ENCODE assay signal across 19 mouse cellular contexts in the genomic region with DNA sequence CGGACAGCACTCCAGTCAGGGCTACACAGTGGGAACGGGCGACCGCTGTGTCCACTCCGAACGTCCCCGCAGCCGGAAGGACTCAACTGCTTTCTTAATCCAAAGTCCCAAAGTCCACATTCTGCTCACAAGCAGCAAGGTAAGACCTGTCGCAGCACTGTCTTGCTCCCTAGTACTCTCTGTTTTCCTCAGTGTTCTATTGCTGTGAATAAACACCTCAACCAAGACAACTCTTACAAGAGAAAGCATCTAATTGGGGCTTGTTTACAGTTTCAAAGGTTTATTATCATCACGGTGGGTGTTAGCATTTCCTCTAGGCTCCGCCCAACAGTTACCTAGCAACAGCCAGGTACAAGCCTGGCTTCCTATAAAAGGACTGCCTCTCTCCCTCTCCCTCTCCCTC. TPM values are rescaled to one million over a fixed set of nuclear protein-coding genes. Genes with fewer than 3 reads are reported as not detected.
A peak's percentile ranks its signal among the peaks of the same experiment; 100 is the strongest.
DNase-seq lines count a peak whose midpoint lies in the region; ATAC-seq and TF ChIP-seq lines count a peak whose summit lies in the region.
"Had no signal": no experiment of that assay in that cellular context is flagged by ENCODE, and none has a peak within 500 bp of the region (broad histone marks: within the 10 kb centered on the region; RNA-seq: fewer than 3 reads in every experiment).

No protein-coding gene starts in this region.

- no peak for DNase-seq in limb, embryonic 10.5 days (ENCODE audit: low spot score)
- peak; percentile 46 for DNase-seq in kidney, adult 18-20 months
- DNase-seq in kidney, postnatal 25 days = peak; percentile 60 to 81
- peak; percentile 52 for DNase-seq in stomach, postnatal 0 days (ENCODE audit: low spot score)
- no peak for DNase-seq in cerebellum, adult 18-20 months
- no peak for DNase-seq in lung, postnatal 0 days (ENCODE audit: low spot score)
- DNase-seq: adrenal gland, postnatal 10 days; cerebellum, adult 9-11 months; forebrain, postnatal 0 days; gastrocnemius, postnatal 36 days; left cerebral cortex, postnatal 4 days; right cerebral cortex, postnatal 14 days had no signal

- peak overlapping the region; percentile 31; the same call in 1 of the 2 replicates for H3K9ac ChIP-seq in limb, embryonic 13.5 days
- no peak overlapping the region for H3K9ac ChIP-seq in stomach, postnatal 0 days (ENCODE audit: low read length)
- H3K9ac ChIP-seq in lung, postnatal 0 days (replicated peaks; ENCODE audit: low read depth) = no peak overlapping the region
- H3K9ac ChIP-seq: forebrain, postnatal 0 days; heart, embryonic 15.5 days; lung, embryonic 15.5 days had no signal

- H3K9me3 ChIP-seq in limb, embryonic 13.5 days = no peaks in the 10 kb centered on the region
- no peaks in the 10 kb centered on the region for H3K9me3 ChIP-seq in limb, embryonic 10.5 days (replicated peaks)
- no peaks in the 10 kb centered on the region for H3K9me3 ChIP-seq in stomach, postnatal 0 days (ENCODE audit: control insufficient read depth, low read length)
- H3K9me3 ChIP-seq in lung, postnatal 0 days (ENCODE audit: low read length) = no peaks in the 10 kb centered on the region
- H3K9me3 ChIP-seq: heart, embryonic 15.5 days; lung, embryonic 15.5 days had no signal

- H3K27me3 ChIP-seq in limb, embryonic 13.5 days = no peaks in the 10 kb centered on the region
- no peaks in the 10 kb centered on the region for H3K27me3 ChIP-seq in limb, embryonic 10.5 days (ENCODE audit: low read depth, poor library complexity, severe bottlenecking)
- H3K27me3 ChIP-seq in stomach, postnatal 0 days (ENCODE audit: control insufficient read depth, insufficient read depth, low read length) = no peaks in the 10 kb centered on the region
- no peaks in the 10 kb centered on the region for H3K27me3 ChIP-seq in lung, postnatal 0 days (replicated peaks; ENCODE audit: insufficient read depth, low read length)
- H3K27me3 ChIP-seq: heart, embryonic 15.5 days; lung, embryonic 15.5 days had no signal

- H3K27ac ChIP-seq in limb, embryonic 13.5 days = no peak overlapping the region
- H3K27ac ChIP-seq in limb, embryonic 10.5 days = no peak overlapping the region
- H3K27ac ChIP-seq in stomach, postnatal 0 days (replicated peaks) = no peak overlapping the region
- no peak overlapping the region for H3K27ac ChIP-seq in lung, postnatal 0 days (ENCODE audit: low read length)
- H3K27ac ChIP-seq: heart, embryonic 15.5 days; hindbrain, postnatal 0 days; lung, embryonic 15.5 days had no signal

- TF ChIP-seq EP300 in stomach, postnatal 0 days (optimal IDR thresholded peaks at IDR 0.05) = no peak
- no peak for TF ChIP-seq EP300 in lung, postnatal 0 days (IDR thresholded peaks at IDR 0.05)

- no peak for TF ChIP-seq CTCF in stomach, postnatal 0 days (IDR thresholded peaks at IDR 0.05; ENCODE audit: low read depth)
- TF ChIP-seq CTCF in lung, postnatal 0 days (IDR thresholded peaks at IDR 0.05) = no peak

- no peak for ATAC-seq in limb, embryonic 13.5 days (ENCODE audit: low FRiP score, low read depth)
- peak; percentile 72; the same call in 1 of the 2 replicates for ATAC-seq in stomach, postnatal 0 days (ENCODE audit: low FRiP score, low TSS enrichment)
- no peak for ATAC-seq in monocyte, adult 5-6 weeks (replicated peaks; ENCODE audit: insufficient number of reproducible peaks, low FRiP score, low TSS enrichment, poor library complexity, severe bottlenecking)
- no peak for ATAC-seq in lung, postnatal 0 days
- ATAC-seq: forebrain, postnatal 0 days; hindbrain, postnatal 0 days had no signal

- no peak overlapping the region for H3K4me2 ChIP-seq in limb, embryonic 13.5 days (replicated peaks)
- no peak overlapping the region for H3K4me2 ChIP-seq in stomach, postnatal 0 days (replicated peaks; ENCODE audit: low read depth)
- no peak overlapping the region for H3K4me2 ChIP-seq in lung, postnatal 0 days (replicated peaks; ENCODE audit: low read depth, low read length)
- H3K4me2 ChIP-seq: heart, embryonic 15.5 days; lung, embryonic 15.5 days had no signal

- WGBS in limb, embryonic 13.5 days = 28% methylated on average over 11 of the region's 11 CpGs
- 28% methylated on average over 11 of the region's 11 CpGs for WGBS in limb, embryonic 10.5 days
- 18% methylated on average over 11 of the region's 11 CpGs for WGBS in stomach, postnatal 0 days
- WGBS in lung, postnatal 0 days = 32% methylated on average over 11 of the region's 11 CpGs

- no peaks in the 10 kb centered on the region for H3K36me3 ChIP-seq in limb, embryonic 13.5 days
- H3K36me3 ChIP-seq in limb, embryonic 10.5 days = no peaks in the 10 kb centered on the region
- no peaks in the 10 kb centered on the region for H3K36me3 ChIP-seq in stomach, postnatal 0 days (ENCODE audit: control insufficient read depth, insufficient read depth, low read length)
- no peaks in the 10 kb centered on the region for H3K36me3 ChIP-seq in lung, postnatal 0 days (ENCODE audit: insufficient read depth, low read length)
- H3K36me3 ChIP-seq: heart, embryonic 15.5 days; lung, embryonic 15.5 days had no signal

- H3K4me3 ChIP-seq in limb, embryonic 13.5 days = no peak overlapping the region
- H3K4me3 ChIP-seq in limb, embryonic 10.5 days = no peak overlapping the region
- H3K4me3 ChIP-seq in stomach, postnatal 0 days (ENCODE audit: low read depth, low read length) = no peak overlapping the region
- no peak overlapping the region for H3K4me3 ChIP-seq in lung, postnatal 0 days (ENCODE audit: low read depth, low read length)
- H3K4me3 ChIP-seq: erythroblast, embryonic 14.5 days; heart, embryonic 15.5 days; lung, embryonic 15.5 days; myocyte had no signal

- no peaks in the 10 kb centered on the region for H3K4me1 ChIP-seq in limb, embryonic 13.5 days
- peaks cover 4% of the 10 kb centered on the region; the same call in 1 of the 2 replicates for H3K4me1 ChIP-seq in limb, embryonic 10.5 days
- no peaks in the 10 kb centered on the region for H3K4me1 ChIP-seq in stomach, postnatal 0 days (replicated peaks; ENCODE audit: control insufficient read depth, insufficient read depth)
- H3K4me1 ChIP-seq in lung, postnatal 0 days (ENCODE audit: insufficient read depth, low read depth, low read length) = peaks cover 8% of the 10 kb centered on the region; the same call in 1 of the 2 replicates
- H3K4me1 ChIP-seq: heart, embryonic 15.5 days; lung, embryonic 15.5 days had no signal

RNA-seq across cellular contexts. Expression of gene Pla2g3, which starts 16.6 kb away (rescaled TPM):
- 0.22 and 0.38 TPM in 2 replicates for polyA plus RNA-seq in limb, embryonic 13.5 days (2015; fragmentation: Nextera tagmentation; extraction: Ambion mirVana)
- polyA plus RNA-seq in limb, embryonic 10.5 days (2016; fragmentation: Nextera tagmentation; extraction: Ambion mirVana) = 1.2 and 1.5 TPM in 2 replicates
- 9.4 and 11.0 TPM in 2 replicates for polyA plus RNA-seq in stomach, postnatal 0 days (2015; fragmentation: Nextera tagmentation; extraction: Ambion mirVana)
- 0.29 to 3.8 TPM in 2 of 3 replicates, not detected in the other for total RNA-seq in monocyte, adult 5-6 weeks (2017)
- polyA plus RNA-seq in lung, postnatal 0 days (2015; fragmentation: Nextera tagmentation; extraction: Ambion mirVana) = 0.29 and 0.30 TPM in 2 replicates
- polyA plus RNA-seq: erythroblast, embryonic 14.5 days had no signal

RNA-seq across cellular contexts. Expression of gene Rnf185, which starts 19.3 kb away (rescaled TPM):
- 39.0 and 41.3 TPM in 2 replicates for polyA plus RNA-seq in limb, embryonic 13.5 days (2015; fragmentation: Nextera tagmentation; extraction: Ambion mirVana)
- 37.7 and 47.1 TPM in 2 replicates for polyA plus RNA-seq in limb, embryonic 10.5 days (2016; fragmentation: Nextera tagmentation; extraction: Ambion mirVana)
- polyA plus RNA-seq in stomach, postnatal 0 days (2015; fragmentation: Nextera tagmentation; extraction: Ambion mirVana) = 19.4 and 20.9 TPM in 2 replicates
- 14.4 to 15.7 TPM (median 14.5 TPM) in 3 replicates for total RNA-seq in monocyte, adult 5-6 weeks (2017)
- polyA plus RNA-seq in lung, postnatal 0 days (2015; fragmentation: Nextera tagmentation; extraction: Ambion mirVana) = 23.1 and 24.3 TPM in 2 replicates

RNA-seq across cellular contexts. Expression of gene Inpp5j, which starts 33.2 kb away (rescaled TPM):
- 0.09 and 0.23 TPM in 2 replicates for polyA plus RNA-seq in limb, embryonic 13.5 days (2015; fragmentation: Nextera tagmentation; extraction: Ambion mirVana)
- 0.06 and 0.09 TPM in 2 replicates for polyA plus RNA-seq in limb, embryonic 10.5 days (2016; fragmentation: Nextera tagmentation; extraction: Ambion mirVana)
- 2.4 and 2.7 TPM in 2 replicates for polyA plus RNA-seq in stomach, postnatal 0 days (2015; fragmentation: Nextera tagmentation; extraction: Ambion mirVana)
- total RNA-seq in monocyte, adult 5-6 weeks (2017) = 0.68 to 5.5 TPM (median 2.3 TPM) in 3 replicates
- 0.44 and 0.58 TPM in 2 replicates for polyA plus RNA-seq in lung, postnatal 0 days (2015; fragmentation: Nextera tagmentation; extraction: Ambion mirVana)
- polyA plus RNA-seq: erythroblast, embryonic 14.5 days had no signal

RNA-seq across cellular contexts. Expression of gene Selenom, which starts 43.0 kb away (rescaled TPM):
- 142 and 153 TPM in 2 replicates for polyA plus RNA-seq in limb, embryonic 13.5 days (2015; fragmentation: Nextera tagmentation; extraction: Ambion mirVana)
- polyA plus RNA-seq in limb, embryonic 10.5 days (2016; fragmentation: Nextera tagmentation; extraction: Ambion mirVana) = 24.4 and 35.0 TPM in 2 replicates
- polyA plus RNA-seq in stomach, postnatal 0 days (2015; fragmentation: Nextera tagmentation; extraction: Ambion mirVana) = 179 and 191 TPM in 2 replicates
- total RNA-seq in monocyte, adult 5-6 weeks (2017) = 3.0 to 22.8 TPM (median 7.5 TPM) in 3 replicates
- 60.8 and 62.8 TPM in 2 replicates for polyA plus RNA-seq in lung, postnatal 0 days (2015; fragmentation: Nextera tagmentation; extraction: Ambion mirVana)

Comparison
In these comparisons a context has a peak if more than half of its experiments do, and no peak if none do; other contexts are left out.
1. DNase-seq: peak in kidney, adult 18-20 months (single experiment), kidney, postnatal 25 days (2 of 2) and stomach, postnatal 0 days (single experiment); none in limb, embryonic 10.5 days (single experiment), cerebellum, adult 18-20 months (0 of 2) and lung, postnatal 0 days (single experiment).